Mouse (Mus musculus): ENCODE measurements around the gene Slc24a5.
A peak's percentile ranks its signal among the peaks of the same experiment; 100 is the strongest.
"Not testable (repeated sequence)": the region's sequence is repeated elsewhere in the genome, so short reads cannot be mapped to it uniquely, and the experiment has no call there.

Slc24a5 gene

DNA sequence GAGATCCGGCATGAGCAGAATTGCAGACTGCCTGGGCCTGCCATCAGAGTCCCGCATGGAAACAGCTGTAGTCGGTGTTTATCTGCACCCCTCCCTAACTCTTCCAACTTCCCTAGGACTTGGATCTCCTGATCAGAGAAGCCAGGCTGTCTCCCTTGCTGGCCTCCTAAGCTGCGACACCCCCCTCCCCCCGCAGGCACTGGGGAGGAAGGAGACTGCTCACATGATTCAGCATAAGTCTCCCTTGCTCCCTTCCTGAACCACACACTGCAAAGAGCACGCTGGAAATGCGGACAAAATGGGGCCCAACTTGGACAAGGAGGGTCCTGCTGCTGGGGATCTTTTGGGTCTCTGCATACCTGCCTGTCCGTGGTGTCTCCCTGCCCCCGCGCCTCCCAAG, at the start of gene Slc24a5:
Gene Slc24a5, plus strand, starts transcription at position 231 of the 400 bp plus-strand sequence.
- no peak for DNase-seq

DNA sequence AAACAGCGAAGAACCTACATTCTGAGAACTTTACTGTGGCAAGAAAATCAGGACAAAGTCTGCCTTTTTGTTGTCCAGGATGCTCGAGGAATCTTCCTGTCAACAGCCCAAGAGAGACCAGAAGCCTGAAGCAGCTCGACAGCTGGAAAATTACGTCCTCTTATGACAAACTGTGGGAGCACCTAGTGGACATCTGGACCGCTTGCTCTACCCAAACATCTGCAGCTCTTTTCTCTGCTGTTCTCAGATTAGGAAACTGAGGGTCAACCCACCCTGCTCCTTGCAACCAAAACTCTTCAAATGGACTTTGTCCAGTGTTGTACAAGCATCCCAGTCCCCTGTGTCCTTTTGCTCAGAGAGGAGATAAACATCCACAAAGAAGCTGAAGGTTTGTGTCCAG, 43.5 kb upstream of the Slc24a5 start:
- DNase-seq: no peak

DNA sequence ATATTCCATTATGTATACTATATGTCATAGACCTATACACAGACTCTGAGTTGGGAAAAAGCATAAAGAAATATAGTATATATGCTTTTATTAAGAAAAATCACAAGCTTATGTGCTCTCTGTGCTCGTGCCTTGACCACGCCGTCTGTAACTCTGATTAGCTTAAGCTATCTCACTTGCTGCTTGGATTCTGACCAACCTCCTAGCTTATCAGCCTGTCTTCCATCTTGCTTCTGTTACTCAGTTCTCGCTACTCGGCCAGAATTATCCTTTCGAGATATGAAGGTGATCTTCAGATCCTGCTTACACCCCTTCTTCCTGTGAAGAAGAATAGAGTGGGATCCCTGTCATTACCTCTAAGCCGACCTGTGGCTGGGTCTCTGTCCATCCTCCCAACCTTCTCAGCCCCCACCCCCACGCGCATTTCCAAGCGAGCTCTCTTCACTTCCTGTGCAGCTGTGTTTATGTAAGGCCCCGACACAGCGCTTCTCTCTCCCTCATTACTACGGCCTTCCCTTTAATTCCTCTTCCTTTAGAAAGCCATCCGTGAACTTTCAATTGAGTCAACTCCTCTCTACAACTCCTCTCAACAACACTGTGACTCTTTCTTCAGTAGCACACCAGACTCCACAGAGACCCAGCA, 41.4 kb upstream of the Slc24a5 start:
- no peak for DNase-seq

DNA sequence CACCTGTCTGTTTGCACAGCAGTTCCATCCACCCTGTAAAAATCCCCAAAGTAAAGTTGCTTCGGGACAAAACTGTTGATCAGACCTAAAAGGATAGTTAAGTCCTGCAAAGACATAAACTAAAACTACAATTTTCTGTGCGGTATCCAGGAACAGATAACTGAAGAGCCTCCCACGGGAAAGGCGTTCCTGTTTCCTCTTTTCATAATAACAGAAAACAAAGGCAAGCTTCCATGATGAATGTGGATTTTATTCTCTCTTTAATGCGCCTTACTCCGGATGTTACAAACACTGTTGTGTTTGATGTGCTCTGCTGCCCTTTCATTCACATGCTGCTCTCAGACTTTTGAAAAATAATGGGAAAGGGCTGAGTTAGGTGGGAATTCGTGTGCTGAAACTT, 37.3 kb upstream of the Slc24a5 start:
- DNase-seq: no peak

DNA sequence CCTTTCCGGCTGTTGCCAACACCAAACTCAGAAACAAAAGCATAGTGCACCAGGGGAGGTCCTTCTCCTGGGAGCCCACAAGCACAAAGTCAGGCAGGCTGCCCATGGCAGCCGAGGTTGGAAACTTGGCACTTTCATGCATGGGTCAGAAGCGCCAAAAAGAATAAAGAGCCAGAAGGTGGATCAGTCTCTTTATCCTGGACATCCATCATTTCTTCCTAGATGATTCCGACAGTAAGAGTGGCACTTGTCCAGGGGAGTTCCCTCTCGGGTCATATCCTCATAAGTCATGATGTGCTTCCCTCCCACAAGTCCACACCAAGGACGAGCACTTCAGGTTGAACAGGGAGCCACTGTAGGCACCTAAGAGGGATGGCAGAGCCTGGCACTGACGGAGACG, 36.8 kb upstream of the Slc24a5 start:
- no peak for DNase-seq

DNA sequence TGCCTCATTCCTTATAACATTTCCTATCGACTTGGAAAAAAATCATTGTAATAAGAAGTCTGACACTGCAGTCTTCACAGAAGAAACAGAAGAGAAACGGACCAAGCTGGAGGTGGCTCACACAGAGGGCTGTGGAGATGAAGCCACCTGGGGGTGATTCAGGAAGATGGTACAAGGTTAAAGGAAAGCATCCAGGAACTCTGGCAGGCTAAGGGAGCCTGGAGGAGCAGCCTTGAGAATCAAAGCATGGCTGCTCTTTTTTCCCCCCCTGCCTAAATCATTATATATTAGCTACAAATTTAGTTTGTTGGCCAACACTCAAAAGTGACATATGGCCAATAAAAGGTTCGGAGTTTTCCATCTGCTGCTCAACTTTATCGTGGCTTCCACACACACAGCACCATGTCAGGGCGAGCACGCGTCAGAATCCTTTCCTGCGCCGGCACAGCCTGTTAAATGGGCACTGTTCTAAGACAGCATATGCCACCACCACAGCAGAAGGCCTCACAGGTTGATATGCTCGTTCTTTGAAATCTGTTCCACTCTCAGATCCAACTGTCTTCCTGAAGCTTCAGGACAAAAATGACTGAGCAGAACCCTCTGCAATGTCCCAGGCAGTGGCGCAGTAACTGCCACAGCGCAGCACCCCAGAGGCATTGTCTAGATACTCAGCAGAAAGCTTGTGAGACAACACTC, 36.2 kb upstream of the Slc24a5 start:
- DNase-seq: peak; percentile 17

DNA sequence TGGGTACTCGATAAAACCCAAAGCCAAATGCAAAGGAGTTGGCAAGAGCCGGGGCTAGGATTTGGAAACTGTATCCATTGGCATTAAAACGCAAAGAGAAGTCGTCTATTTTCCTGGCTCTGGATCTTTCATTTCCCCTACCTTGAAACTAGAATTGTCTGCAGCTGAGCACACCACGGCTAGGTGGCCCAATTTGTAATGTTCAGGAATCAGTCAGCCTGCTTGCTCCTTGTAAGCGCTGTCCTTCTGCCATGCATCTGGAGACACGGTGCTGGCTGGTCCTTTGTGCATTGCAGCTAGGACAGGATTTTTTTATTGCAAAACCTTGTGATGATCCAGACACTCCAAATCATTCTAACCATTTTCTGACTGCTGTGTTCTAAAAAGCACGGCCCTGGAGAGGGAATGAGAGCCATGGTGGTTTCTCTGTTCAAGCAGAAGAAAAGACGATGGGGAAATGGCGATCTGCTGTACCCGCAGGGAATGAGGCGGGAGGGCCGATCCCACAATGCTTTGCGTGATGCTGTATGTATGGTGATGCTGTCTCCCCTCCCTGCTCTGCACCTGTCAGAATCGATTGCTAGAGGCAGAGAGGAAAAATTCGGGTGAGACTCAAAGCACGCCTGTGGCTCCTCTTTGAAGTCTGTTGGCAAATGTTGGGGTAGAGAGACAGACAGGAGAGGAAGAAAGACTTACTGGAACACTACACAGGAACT, 35.5 kb upstream of the Slc24a5 start:
- peak; percentile 18 for DNase-seq

DNA sequence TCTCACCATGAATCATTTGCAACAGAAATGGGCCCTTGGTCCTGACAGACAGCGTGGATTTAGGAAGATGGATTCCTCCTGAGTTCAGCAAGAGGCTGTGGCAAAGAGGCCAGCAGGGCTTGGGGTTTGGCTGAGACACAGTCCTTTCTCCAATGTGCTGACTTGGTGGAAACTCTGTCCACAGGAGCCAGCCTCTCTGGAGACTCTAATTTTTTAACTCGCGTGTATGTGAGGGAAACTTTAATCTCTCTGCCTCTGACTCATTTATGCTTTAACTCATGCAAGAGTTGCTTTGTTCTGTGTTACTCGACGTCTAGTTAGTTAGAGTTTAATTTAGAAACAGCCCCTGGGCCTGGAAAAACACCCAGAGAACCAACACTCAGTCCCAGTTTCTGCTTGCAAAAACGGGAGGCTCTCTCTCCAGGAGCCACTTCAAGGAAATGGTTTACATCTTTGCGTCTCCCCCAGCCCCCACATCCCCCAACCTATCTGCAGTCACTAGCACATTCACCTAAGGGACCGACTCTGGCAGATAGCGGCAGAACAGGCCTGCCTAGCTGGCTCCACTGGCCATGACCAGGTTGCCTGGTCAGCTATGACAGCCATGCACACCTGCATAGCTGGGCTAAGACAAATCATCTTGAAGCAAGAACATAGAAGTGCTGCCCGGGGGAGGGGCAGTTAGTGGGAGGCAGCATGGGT, 34.7 kb upstream of the Slc24a5 start:
- DNase-seq: no peak

DNA sequence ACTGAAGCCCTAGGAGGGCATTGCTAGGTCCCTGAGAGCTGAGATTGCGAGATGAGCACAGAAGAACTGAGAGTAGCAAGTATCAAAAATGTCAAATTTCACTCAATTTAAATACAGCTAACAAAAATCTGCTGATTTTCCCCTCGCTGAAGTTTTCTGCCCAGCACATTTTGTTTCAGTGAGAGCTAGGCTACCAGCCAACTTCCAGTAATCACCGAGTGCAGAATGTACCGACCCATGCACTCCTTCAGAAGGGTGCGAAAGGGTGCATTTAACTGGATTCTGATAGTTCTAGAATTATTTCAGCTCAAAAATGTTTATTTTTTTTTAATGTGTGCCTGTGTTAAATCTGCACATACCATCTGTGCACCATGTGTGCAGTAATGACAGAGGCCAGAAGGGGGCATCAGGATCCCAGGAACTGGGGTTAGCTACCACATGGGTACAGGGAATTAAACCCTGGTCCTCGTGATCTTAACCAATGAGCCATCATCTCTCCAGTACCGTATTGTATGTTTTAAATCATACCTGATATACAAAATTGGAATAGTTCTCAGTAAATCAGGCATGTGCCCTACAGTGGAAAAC, 12.5 kb upstream of the Slc24a5 start:
- DNase-seq: no peak

DNA sequence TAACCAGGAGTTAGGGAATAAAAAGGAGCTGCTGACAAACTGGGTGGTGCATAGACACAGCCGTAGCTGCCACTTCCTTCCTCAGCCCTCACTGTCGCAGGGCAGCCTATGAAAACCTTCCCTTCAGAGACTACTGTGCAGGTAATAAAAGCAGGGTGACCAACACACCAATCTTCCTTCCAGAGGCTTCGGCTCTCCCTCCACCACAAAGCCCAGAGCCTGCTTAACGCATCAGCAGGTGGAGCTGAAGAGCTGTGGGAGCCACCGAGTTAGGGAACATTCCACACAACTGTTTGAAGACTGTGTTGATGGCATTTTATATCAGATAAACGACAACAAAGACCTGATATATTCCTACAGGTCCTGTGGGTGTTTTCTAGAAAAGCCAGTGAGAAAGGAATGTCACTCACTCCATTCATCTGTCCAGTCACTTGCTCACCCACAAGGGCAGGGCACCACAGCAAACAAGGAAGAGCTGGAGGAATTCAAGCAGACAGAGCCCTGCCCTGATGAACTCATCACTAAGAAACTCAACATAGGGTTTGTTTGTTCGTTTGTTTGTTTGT, 10.6 kb upstream of the Slc24a5 start:
- DNase-seq: peak; percentile 50

DNA sequence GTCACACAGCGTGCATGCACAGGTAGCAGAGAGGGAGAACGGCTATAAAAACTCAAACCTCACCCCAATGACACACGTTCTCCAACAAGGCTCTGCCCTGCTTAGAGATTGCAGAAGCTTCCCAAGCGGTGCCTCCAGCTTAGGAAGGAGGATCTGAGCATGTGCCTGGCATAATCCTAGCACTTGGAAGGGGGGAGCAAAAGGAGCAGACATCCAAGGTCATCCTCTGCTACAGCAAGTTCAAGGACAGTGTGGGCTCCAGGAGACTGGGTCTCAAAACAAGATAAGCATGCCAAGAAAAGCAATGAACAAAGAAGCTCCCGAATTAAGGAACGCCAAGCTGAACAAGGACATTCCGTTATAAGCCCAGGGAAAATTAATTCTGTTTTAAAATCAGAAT, 6.5 kb upstream of the Slc24a5 start:
- no peak for DNase-seq

DNA sequence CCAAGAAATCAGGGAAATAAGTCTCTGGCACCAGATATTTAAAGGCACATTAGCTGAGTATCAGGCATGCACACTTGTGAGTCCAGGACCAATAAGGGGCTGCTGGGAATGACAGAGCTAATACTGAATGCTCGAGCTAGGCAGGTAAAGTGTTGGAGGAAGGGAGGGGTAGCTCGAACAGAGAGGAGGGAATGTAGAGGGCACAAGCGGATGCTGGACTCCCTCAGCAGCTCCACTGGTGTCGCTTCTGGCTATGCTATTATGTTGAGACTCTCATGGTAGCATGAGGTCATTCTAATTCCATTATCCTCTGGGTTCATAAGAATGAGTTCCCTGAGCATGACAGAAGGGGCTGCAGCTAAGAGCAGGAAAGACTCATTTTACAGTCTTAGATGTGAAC, 5.0 kb upstream of the Slc24a5 start:
- no peak for DNase-seq

DNA sequence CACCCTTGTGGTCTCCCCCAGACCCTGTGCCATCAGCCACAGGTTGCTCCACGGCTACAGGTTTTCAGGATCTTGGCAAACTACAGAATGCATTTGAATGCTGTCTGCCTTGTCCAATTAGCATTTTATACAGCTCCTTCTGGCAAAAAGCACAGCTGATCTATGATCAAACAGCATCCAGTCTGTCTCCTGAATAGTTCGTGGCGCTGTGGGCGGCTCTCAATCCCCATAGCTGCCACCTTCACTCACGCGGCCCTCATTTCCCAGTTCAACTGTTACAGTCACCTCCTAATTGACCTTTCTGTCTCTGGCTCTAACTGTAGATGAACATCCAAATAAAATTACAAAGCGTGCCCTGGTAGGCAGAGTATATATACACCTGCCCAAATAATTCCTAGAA, 551 bp upstream of the Slc24a5 start:
- no peak for DNase-seq

DNA sequence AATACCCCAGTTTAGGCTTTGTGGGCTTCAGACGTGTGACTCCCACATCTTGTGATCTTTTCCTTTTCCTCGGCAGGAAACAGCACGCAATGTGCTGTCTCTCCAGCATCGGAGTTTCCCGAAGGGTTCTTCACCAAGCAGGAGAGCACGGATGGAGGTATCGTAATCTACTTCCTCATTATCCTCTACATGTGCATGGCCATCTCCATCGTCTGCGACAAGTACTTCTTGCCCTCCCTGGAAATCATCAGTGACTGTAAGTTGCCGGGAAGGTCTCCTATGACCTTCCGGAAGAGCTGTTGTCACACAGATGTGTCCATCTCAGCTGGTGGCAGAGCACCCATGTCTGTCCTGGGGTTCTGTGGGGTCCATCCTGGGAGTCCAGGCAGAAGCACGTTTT, 772 bp downstream of the Slc24a5 start:
- DNase-seq: no peak

DNA sequence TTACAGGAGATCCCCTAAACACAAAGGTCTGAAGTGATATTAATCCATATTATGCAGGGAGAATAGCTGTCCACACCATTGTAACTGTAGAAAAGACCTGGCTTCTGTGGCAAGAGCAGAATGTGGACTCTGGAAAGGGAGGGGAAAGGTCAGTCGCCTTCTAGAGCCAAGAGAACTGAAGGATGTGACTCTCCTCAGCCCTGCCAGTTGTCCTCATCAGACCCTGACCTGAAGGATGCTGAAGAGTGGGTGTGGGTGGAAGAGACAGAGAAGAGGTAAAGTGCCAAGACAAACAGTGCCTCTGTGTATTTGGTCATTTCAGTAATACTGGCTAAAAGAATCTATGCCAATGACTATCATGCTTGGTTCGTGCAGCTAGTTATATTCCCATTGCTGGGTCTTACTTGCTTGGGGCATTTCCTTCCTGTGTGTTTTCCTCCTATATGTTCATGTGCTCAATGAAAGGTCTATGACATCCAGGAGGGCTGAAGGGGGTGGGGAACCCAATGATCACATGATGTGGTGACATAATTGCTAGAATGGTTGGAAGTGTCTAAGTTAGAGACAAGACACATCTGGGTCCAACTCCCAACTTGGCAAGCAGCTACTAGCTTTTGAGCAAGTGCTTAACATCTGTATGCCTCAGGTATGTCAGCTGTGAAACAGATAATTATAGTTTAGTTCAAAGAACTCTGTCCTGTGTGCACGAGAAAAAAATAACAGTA, 5.3 kb downstream of the Slc24a5 start:
- DNase-seq: no peak

DNA sequence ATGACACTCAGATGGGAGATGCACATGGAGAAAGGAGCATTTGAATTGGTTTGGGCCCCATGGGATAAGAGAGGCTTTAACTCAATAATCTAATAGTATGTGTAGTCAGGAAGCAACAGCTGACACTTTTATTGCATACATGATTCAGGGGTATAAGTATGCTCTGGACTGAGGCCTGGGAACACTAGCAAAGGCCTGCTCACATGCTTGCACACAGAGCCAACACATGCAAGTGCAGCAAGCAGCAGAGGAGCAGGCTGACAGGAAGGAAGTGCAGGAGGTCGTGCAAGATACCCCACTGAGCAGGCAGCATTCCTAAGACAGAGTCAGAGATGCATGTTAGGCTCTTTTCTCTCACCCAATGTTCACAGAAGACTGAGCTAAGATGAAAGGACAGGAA, 16.0 kb downstream of the Slc24a5 start:
- DNase-seq: no peak

DNA sequence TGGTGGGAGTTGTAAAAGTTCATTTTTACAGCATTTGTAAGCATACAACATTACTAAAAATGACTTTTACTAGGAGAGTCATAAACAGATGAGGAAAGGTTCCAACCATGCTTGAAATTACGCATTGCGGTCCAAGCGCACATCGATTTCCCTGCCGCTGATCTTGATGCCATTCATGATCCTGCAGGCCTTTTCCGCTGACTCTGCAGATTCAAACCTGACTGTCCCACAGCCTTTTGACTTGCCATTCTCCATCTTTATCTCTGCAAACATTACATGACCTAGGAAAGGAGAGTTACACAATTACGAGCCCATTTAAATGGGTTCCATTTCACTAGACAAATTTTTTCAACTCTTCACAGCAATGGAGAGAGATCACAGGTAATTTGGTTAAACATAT, 20.8 kb downstream of the Slc24a5 start:
- no peak for DNase-seq

DNA sequence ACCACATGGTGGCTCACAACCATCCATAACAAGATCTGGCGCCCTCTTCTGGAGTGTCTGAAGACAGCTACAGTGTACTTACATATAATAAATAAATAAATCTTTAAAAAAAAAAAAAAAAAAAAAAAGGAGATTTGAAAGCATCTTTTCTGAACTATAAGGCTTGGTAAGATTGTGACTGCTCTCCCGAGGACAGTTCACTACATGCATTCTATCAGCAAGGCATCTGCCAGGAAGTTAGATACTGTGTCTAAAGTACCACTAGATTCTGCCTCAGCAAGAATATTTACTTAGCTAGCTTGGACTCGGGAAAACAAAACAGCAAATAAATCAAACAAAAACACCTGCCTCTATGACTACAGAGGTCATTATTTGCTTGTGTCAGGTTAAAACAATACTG, 24.2 kb downstream of the Slc24a5 start:
- not testable (repeated sequence) for DNase-seq

DNA sequence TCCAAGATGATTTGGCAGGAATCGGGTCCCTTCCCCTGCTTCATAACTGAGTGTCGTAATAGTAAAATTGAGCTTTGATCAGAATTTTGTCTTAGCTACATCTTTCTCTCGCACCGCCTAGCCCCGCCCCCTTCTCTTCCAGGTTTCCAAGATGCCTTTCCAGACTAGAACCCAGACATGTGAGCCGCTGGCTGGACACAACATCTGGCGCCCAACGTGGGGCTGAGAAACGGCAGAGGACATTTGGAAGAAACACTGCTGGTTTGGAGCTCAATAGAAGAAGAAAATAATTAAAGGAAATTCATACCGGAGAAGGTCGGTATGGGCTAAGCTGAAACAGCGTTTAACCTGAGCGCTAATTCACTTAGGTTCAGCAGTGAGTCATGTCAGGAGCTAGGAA, 36.6 kb downstream of the Slc24a5 start:
- not testable (repeated sequence) for DNase-seq

DNA sequence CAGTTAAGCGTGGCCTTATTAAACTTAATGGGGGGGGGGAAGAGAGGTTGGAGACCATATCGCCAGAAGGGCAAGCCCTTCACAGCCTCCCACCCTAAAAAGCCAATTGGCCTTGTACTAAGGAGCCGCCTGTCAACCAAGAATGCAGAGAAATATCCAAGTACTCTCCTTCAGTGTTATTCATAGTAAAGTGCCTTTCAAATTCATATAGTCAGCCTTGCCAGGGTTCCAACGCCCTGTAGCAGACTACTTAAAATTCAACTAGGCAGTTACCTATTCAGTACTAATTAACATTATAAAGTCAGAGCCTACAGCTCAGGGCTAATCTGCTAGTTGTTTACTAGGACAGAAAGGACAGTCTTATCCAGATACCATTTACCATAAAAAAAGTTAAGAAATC, 38.6 kb downstream of the Slc24a5 start:
- not testable (repeated sequence) for DNase-seq

DNA sequence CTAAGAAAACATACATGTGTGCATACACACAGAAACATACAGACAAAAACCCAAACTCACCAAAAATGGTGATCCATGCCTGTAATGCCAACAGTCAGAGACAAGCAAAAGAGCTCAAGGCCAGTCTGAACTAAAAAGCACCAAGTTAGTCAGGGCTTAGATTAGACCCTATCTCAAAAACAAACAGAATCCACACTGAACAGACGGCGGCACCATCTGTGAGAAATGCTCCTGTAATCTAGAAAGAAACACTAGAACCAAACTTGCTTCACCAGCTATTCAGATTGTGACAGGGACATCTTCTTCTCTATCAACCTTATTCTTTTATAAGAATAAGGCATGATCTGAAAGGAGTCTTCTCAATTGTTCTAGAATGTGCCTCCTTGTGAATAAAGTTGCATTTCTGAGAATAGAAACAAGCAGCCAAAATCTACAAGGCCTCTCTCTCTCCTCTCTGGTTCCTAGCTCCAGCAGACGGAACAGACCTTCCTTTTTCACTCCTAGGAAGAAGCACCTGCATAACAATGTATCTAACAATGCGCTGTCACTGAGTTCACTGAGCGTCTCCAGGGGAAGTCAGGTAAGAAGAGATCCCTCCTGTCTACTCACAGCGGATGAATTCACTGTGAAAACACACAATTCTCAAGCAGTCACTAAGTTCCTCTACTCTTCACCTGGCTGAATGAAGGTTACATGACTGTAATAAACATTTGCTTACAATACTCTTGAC, 51.6 kb downstream of the Slc24a5 start:
- DNase-seq: peak; percentile 31

DNA sequence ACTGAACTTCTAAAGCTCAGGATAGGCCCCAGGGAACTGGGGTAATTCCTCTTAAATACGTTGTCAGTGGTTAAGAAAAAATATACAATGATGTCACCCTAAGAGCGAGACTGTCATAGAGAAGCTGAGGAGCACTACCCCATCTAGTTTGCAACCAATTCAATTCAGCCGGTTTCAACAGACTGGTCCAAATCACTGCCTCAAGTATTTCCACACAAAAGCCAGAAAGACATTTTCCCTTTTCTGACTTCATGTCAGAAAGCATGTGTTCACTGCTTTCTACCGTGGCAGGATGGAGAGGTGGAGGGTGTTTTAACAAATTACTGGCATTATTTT, 54.3 kb downstream of the Slc24a5 start:
- no peak for DNase-seq
